In genomic region chr10:38553326-38553687, GRCm38 (mm10) we compare ENCODE assay signal across 10 mouse cellular contexts.
A peak's percentile ranks its signal among the peaks of the same experiment; 100 is the strongest.
DNase-seq lines count a peak whose midpoint lies in the region; ATAC-seq and TF ChIP-seq lines count a peak whose summit lies in the region.
"Had no signal": no experiment of that assay in that cellular context is flagged by ENCODE, and none has a peak within 500 bp of the region (broad histone marks: within the 10 kb centered on the region; RNA-seq: fewer than 3 reads in every experiment).

No protein-coding gene starts in this region.

- TF ChIP-seq CTCF in intestine, postnatal 0 days (IDR thresholded peaks at IDR 0.05; ENCODE audit: low read depth) = no peak
- no peak for TF ChIP-seq CTCF in embryonic fibroblast, embryonic 13.5 days (IDR thresholded peaks at IDR 0.05; ENCODE audit: borderline replicate concordance, insufficient read depth, low read length)

- H3K4me1 ChIP-seq in intestine, postnatal 0 days (replicated peaks; ENCODE audit: control insufficient read depth, insufficient read depth, low read length) = no peaks in the 10 kb centered on the region
- H3K4me1 ChIP-seq in intestine, embryonic 16.5 days (ENCODE audit: control insufficient read depth, insufficient read depth, low read length) = no peaks in the 10 kb centered on the region
- no peaks in the 10 kb centered on the region for H3K4me1 ChIP-seq in embryonic fibroblast, embryonic 13.5 days (ENCODE audit: control insufficient read depth, insufficient read depth, low read length)
- H3K4me1 ChIP-seq in hindbrain, embryonic 12.5 days = peaks cover 5% of the 10 kb centered on the region
- H3K4me1 ChIP-seq in midbrain, embryonic 16.5 days (ENCODE audit: control insufficient read depth, insufficient read depth, low read length) = peaks cover 6% of the 10 kb centered on the region

- no peak overlapping the region for H3K27ac ChIP-seq in intestine, postnatal 0 days (ENCODE audit: low read depth, low read length)
- no peak overlapping the region for H3K27ac ChIP-seq in intestine, embryonic 16.5 days (ENCODE audit: low read length)
- H3K27ac ChIP-seq in embryonic fibroblast, embryonic 13.5 days (ENCODE audit: insufficient read depth, low read length) = peak overlapping the region; percentile 62
- peak overlapping the region; percentile 89 for H3K27ac ChIP-seq in hindbrain, embryonic 12.5 days
- peak overlapping the region; percentile 83 for H3K27ac ChIP-seq in midbrain, embryonic 16.5 days (ENCODE audit: low read length)

- no peaks in the 10 kb centered on the region for H3K27me3 ChIP-seq in intestine, postnatal 0 days (replicated peaks; ENCODE audit: control insufficient read depth, insufficient read depth, low read length)
- no peaks in the 10 kb centered on the region for H3K27me3 ChIP-seq in intestine, embryonic 16.5 days (replicated peaks; ENCODE audit: control insufficient read depth, insufficient read depth, low read length)
- H3K27me3 ChIP-seq in hindbrain, embryonic 12.5 days = no peaks in the 10 kb centered on the region
- H3K27me3 ChIP-seq in midbrain, embryonic 16.5 days (ENCODE audit: control insufficient read depth, insufficient read depth, low read depth, low read length) = no peaks in the 10 kb centered on the region

- peak overlapping the region; percentile 53; the same call in 1 of the 2 replicates for H3K4me2 ChIP-seq in intestine, postnatal 0 days (replicated peaks; ENCODE audit: low read depth)
- H3K4me2 ChIP-seq in intestine, embryonic 16.5 days (ENCODE audit: low read depth, low read length) = no peak overlapping the region
- peak overlapping the region; percentile 46 for H3K4me2 ChIP-seq in hindbrain, embryonic 12.5 days (replicated peaks)
- peak overlapping the region; percentile 46 for H3K4me2 ChIP-seq in midbrain, embryonic 16.5 days (ENCODE audit: low read length)

- no peaks in the 10 kb centered on the region for H3K36me3 ChIP-seq in intestine, postnatal 0 days (ENCODE audit: control insufficient read depth, insufficient read depth)
- no peaks in the 10 kb centered on the region for H3K36me3 ChIP-seq in intestine, embryonic 16.5 days (ENCODE audit: control insufficient read depth, insufficient read depth, low read length)
- no peaks in the 10 kb centered on the region for H3K36me3 ChIP-seq in hindbrain, embryonic 12.5 days
- no peaks in the 10 kb centered on the region for H3K36me3 ChIP-seq in midbrain, embryonic 16.5 days (ENCODE audit: control insufficient read depth, insufficient read depth, low read length)

- H3K9me3 ChIP-seq in intestine, postnatal 0 days (ENCODE audit: control insufficient read depth) = no peaks in the 10 kb centered on the region
- no peaks in the 10 kb centered on the region for H3K9me3 ChIP-seq in intestine, embryonic 16.5 days (ENCODE audit: control insufficient read depth, low read length)
- H3K9me3 ChIP-seq in hindbrain, embryonic 12.5 days (replicated peaks) = no peaks in the 10 kb centered on the region
- H3K9me3 ChIP-seq in midbrain, embryonic 16.5 days (replicated peaks; ENCODE audit: control insufficient read depth, low read length, poor library complexity, severe bottlenecking) = no peaks in the 10 kb centered on the region

- H3K9ac ChIP-seq in intestine, postnatal 0 days (ENCODE audit: low read depth, low read length) = no peak overlapping the region
- H3K9ac ChIP-seq in intestine, embryonic 16.5 days (ENCODE audit: low read depth, low read length) = no peak overlapping the region
- no peak overlapping the region; the same call in 1 of the 2 replicates for H3K9ac ChIP-seq in hindbrain, embryonic 12.5 days
- peak overlapping the region; percentile 65; the same call in 1 of the 2 replicates for H3K9ac ChIP-seq in midbrain, embryonic 16.5 days (ENCODE audit: low read depth, low read length)

- no peak for TF ChIP-seq POLR2A in embryonic fibroblast, embryonic 13.5 days (IDR thresholded peaks at IDR 0.05; ENCODE audit: low read depth, low read length)

- no peak for DNase-seq in kidney, postnatal 36 days
- no peak for DNase-seq in cerebellum, adult 9-11 months
- no peak for DNase-seq in urinary bladder, postnatal 14 days (ENCODE audit: low spot score)
- DNase-seq: thymus, postnatal 36 days had no signal

- no peak for ATAC-seq in intestine, postnatal 0 days
- no peak for ATAC-seq in intestine, embryonic 16.5 days
- ATAC-seq in hindbrain, embryonic 12.5 days (ENCODE audit: low FRiP score) = no peak
- no peak for ATAC-seq in midbrain, embryonic 16.5 days
- ATAC-seq: activated CD4-positive, CD25-positive, alpha-beta regulatory T cell, adult 4 months had no signal

- H3K4me3 ChIP-seq in intestine, postnatal 0 days (ENCODE audit: low read depth, low read length) = no peak overlapping the region
- H3K4me3 ChIP-seq in intestine, embryonic 16.5 days (ENCODE audit: low read length) = no peak overlapping the region
- no peak overlapping the region for H3K4me3 ChIP-seq in embryonic fibroblast, embryonic 13.5 days (ENCODE audit: insufficient read depth, low read length)
- H3K4me3 ChIP-seq in hindbrain, embryonic 12.5 days = peak overlapping the region; percentile 30
- peak overlapping the region; percentile 36; the same call in 1 of the 2 replicates for H3K4me3 ChIP-seq in midbrain, embryonic 16.5 days (ENCODE audit: low read depth, low read length)

Comparison
In these comparisons a context has a peak if more than half of its experiments do, and no peak if none do; other contexts are left out.
1. H3K27ac ChIP-seq: peak in embryonic fibroblast, embryonic 13.5 days (single experiment), hindbrain, embryonic 12.5 days (single experiment) and midbrain, embryonic 16.5 days (single experiment); none in intestine, postnatal 0 days (single experiment) and intestine, embryonic 16.5 days (single experiment).
2. H3K4me3 ChIP-seq: peak in hindbrain, embryonic 12.5 days (single experiment) and midbrain, embryonic 16.5 days (single experiment); none in intestine, postnatal 0 days (single experiment), intestine, embryonic 16.5 days (single experiment) and embryonic fibroblast, embryonic 13.5 days (single experiment).